Mouse (Mus musculus): ENCODE results near the gene Unc119. TPM values are rescaled to one million over a fixed set of nuclear protein-coding genes. Genes with fewer than 3 reads are reported as not detected.

The Unc119 gene
- polyA plus RNA-seq, 1 experiment from 2014 or later: 81.8 TPM

DNA sequence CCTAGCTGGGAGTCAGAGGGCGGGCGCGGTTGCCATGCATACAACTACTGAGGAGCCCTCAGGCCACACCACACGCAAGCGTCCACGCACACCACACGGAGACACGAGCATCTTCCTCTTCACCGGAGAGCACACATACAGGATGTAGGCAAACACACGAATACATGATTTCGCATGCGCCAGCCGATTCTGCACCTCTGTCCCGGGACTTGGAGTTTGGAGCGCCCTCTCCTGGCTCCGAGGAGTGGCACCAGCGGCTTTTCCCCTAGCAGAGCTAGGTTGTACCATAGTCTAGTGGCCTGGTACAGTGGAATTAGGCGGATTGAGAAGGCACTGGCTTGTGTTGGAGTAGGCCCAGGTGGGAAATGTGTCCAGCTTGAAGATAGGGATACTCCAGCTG, 54.1 kb downstream of the Unc119 start:
- Histone ChIP-seq H3K36me3 (ENCODE audit: control insufficient read depth, insufficient read depth, low read length) (no peaks in the 10 kb centered on the region), H3K27ac (ENCODE audit: low read length) (no peak overlapping the region), H3K4me1 (ENCODE audit: control insufficient read depth, insufficient read depth, low read length) (no peaks in the 10 kb centered on the region; the same call in 1 of the 2 replicates), H3K9me3 (replicated peaks; ENCODE audit: control insufficient read depth, low read length, poor library complexity, severe bottlenecking) (no peaks in the 10 kb centered on the region), H3K27me3 (ENCODE audit: control insufficient read depth, insufficient read depth, low read depth, low read length) (no peaks in the 10 kb centered on the region), H3K4me3 (ENCODE audit: low read depth, low read length) (0 out of 2 replicates have a peak overlapping the region, but pooled peaks have one; percentile 6), H3K4me2 (ENCODE audit: low read length) (peak overlapping the region; percentile 47), H3K9ac (ENCODE audit: low read depth, low read length) (no peak overlapping the region; the same call in 1 of the 2 replicates)
- ATAC-seq: 0 out of 2 replicates have a peak, but pooled peaks have one; percentile 11
- WGBS: 9% methylated on average over 18 of the region's 18 CpGs

DNA sequence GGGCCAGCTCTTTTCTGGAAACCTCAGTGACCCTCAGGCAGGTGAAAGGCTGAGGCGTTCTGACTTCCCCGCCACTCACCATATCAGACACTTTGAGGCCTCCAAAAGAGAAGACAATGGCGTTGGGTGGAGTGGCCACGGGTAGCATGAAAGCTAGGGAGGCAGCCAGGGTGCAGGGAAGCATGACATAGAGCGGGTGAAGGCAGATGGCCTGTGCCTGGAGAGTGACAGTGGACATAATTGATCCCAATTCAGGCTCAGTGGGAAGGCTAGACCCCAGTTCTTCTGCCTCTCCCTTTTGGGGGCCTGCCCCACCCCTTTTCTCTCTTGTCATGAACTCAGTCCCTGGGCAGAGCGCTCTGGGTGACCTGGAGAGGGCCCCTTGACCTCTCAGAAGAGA, 54.9 kb downstream of the Unc119 start:
- H3K9me3 ChIP-seq (replicated peaks; ENCODE audit: control insufficient read depth, low read length, poor library complexity, severe bottlenecking): no peaks in the 10 kb centered on the region
- H3K4me3 ChIP-seq (ENCODE audit: low read depth, low read length): no peak overlapping the region
- H3K9ac ChIP-seq (ENCODE audit: low read depth, low read length): no peak overlapping the region
- H3K4me2 ChIP-seq (ENCODE audit: low read length): no peak overlapping the region
- ATAC-seq: no peak
- WGBS: 61% methylated on average over 6 of the region's 6 CpGs
- H3K27ac ChIP-seq (ENCODE audit: low read length): no peak overlapping the region
- H3K4me1 ChIP-seq (ENCODE audit: control insufficient read depth, insufficient read depth, low read length): no peaks in the 10 kb centered on the region; the same call in 1 of the 2 replicates
- H3K27me3 ChIP-seq (ENCODE audit: control insufficient read depth, insufficient read depth, low read depth, low read length): no peaks in the 10 kb centered on the region
- no peaks in the 10 kb centered on the region for H3K36me3 ChIP-seq (ENCODE audit: control insufficient read depth, insufficient read depth, low read length)

Other genes starting within 250 kb of the Unc119 start
- 27.7 and 28.7 TPM in 2 replicates for gene Fam222b, start 248.8 kb upstream of the Unc119 start, polyA plus RNA-seq (2015; fragmentation: Nextera tagmentation; extraction: Ambion mirVana)
- gene Traf4, start 177.9 kb upstream of the Unc119 start, polyA plus RNA-seq (2015; fragmentation: Nextera tagmentation; extraction: Ambion mirVana): 83.8 and 93.2 TPM in 2 replicates
- 4.8 and 6.6 TPM in 2 replicates for gene Nek8, start 166.8 kb upstream of the Unc119 start, polyA plus RNA-seq (2015; fragmentation: Nextera tagmentation; extraction: Ambion mirVana)
- gene Tlcd1, start 166.8 kb upstream of the Unc119 start, polyA plus RNA-seq (2015; fragmentation: Nextera tagmentation; extraction: Ambion mirVana): 7.4 and 10.1 TPM in 2 replicates
- 698 and 713 TPM in 2 replicates for gene Rpl23a, start 159.9 kb upstream of the Unc119 start, polyA plus RNA-seq (2015; fragmentation: Nextera tagmentation; extraction: Ambion mirVana)
- 49.9 and 55.7 TPM in 2 replicates for gene Rab34, start 155.1 kb upstream of the Unc119 start, polyA plus RNA-seq (2015; fragmentation: Nextera tagmentation; extraction: Ambion mirVana)
- 2.3 and 2.6 TPM in 2 replicates for gene Proca1, start 150.1 kb upstream of the Unc119 start, polyA plus RNA-seq (2015; fragmentation: Nextera tagmentation; extraction: Ambion mirVana)
- 89.6 and 92.8 TPM in 2 replicates for gene Sdf2, start 97.7 kb upstream of the Unc119 start, polyA plus RNA-seq (2015; fragmentation: Nextera tagmentation; extraction: Ambion mirVana)
- gene Supt6, start 97.5 kb upstream of the Unc119 start, polyA plus RNA-seq (2015; fragmentation: Nextera tagmentation; extraction: Ambion mirVana): 27.5 and 30.7 TPM in 2 replicates
- gene 2610507B11Rik, start 81.7 kb upstream of the Unc119 start, polyA plus RNA-seq (2015; fragmentation: Nextera tagmentation; extraction: Ambion mirVana): 50.1 and 58.7 TPM in 2 replicates
- 0.15 and 0.25 TPM in 2 replicates for gene BC030499, start 52.6 kb upstream of the Unc119 start, polyA plus RNA-seq (2015; fragmentation: Nextera tagmentation; extraction: Ambion mirVana)
- 4.2 and 6.5 TPM in 2 replicates for gene Spag5, start 42.0 kb upstream of the Unc119 start, polyA plus RNA-seq (2015; fragmentation: Nextera tagmentation; extraction: Ambion mirVana)
- 87.2 and 154 TPM in 2 replicates for gene Aldoc, start 20.5 kb upstream of the Unc119 start, polyA plus RNA-seq (2015; fragmentation: Nextera tagmentation; extraction: Ambion mirVana)
- gene Pigs, start 15.1 kb upstream of the Unc119 start, polyA plus RNA-seq (2015; fragmentation: Nextera tagmentation; extraction: Ambion mirVana): 70.7 and 79.0 TPM in 2 replicates
- gene Foxn1, start 43.1 kb downstream of the Unc119 start, polyA plus RNA-seq (2015; fragmentation: Nextera tagmentation; extraction: Ambion mirVana): not detected in 2 replicates
- gene Slc13a2, start 78.7 kb downstream of the Unc119 start, polyA plus RNA-seq (2015; fragmentation: Nextera tagmentation; extraction: Ambion mirVana): not detected in 2 replicates
- 23.0 and 25.6 TPM in 2 replicates for gene Slc46a1, start 122.2 kb downstream of the Unc119 start, polyA plus RNA-seq (2015; fragmentation: Nextera tagmentation; extraction: Ambion mirVana)
- 49.9 and 50.7 TPM in 2 replicates for gene Sarm1, start 154.3 kb downstream of the Unc119 start, polyA plus RNA-seq (2015; fragmentation: Nextera tagmentation; extraction: Ambion mirVana)
- gene Vtn, start 155.6 kb downstream of the Unc119 start, polyA plus RNA-seq (2015; fragmentation: Nextera tagmentation; extraction: Ambion mirVana): 115 and 127 TPM in 2 replicates
- 0.14 TPM in 1 of 2 replicates, not detected in the other for gene Sebox, start 160.0 kb downstream of the Unc119 start, polyA plus RNA-seq (2015; fragmentation: Nextera tagmentation; extraction: Ambion mirVana)
- gene Tmem199, start 168.7 kb downstream of the Unc119 start, polyA plus RNA-seq (2015; fragmentation: Nextera tagmentation; extraction: Ambion mirVana): 95.5 and 96.6 TPM in 2 replicates
- 176 and 184 TPM in 2 replicates for gene Poldip2, start 168.7 kb downstream of the Unc119 start, polyA plus RNA-seq (2015; fragmentation: Nextera tagmentation; extraction: Ambion mirVana)
- 67.7 and 68.8 TPM in 2 replicates for gene Tnfaip1, start 192.8 kb downstream of the Unc119 start, polyA plus RNA-seq (2015; fragmentation: Nextera tagmentation; extraction: Ambion mirVana)
- 130 and 137 TPM in 2 replicates for gene Ift20, start 192.9 kb downstream of the Unc119 start, polyA plus RNA-seq (2015; fragmentation: Nextera tagmentation; extraction: Ambion mirVana)
- 33.8 and 41.7 TPM in 2 replicates for gene Tmem97, start 207.3 kb downstream of the Unc119 start, polyA plus RNA-seq (2015; fragmentation: Nextera tagmentation; extraction: Ambion mirVana)

Measured in midbrain, embryonic 16.5 days (tissue).